Mouse (Mus musculus) midbrain, embryonic 13.5 days (tissue): ENCODE results near the gene Lhx3. TPM values are rescaled to one million over a fixed set of nuclear protein-coding genes. Genes with fewer than 3 reads are reported as not detected.

ENCODE experiments used
- ATAC-seq: fragments of 200-750 bp; cut with Nextera tagmentation; 2 replicates; pipeline ENCODE4 v1.8.0; 2017; ENCODE audit warnings: mild to moderate bottlenecking, moderate TSS enrichment, moderate library complexity
- H3K27ac ChIP-seq: fragments of 300-500 bp; sonication (generic); 2 replicates; pipeline ENCODE4 v1.5.1; 2015; ENCODE audit warnings: inconsistent platforms, mild to moderate bottlenecking, moderate library complexity
- H3K27me3 ChIP-seq: fragments of 300-500 bp; sonication (generic); 2 replicates; pipeline ENCODE4 v1.6.1; 2015; ENCODE audit warnings: mild to moderate bottlenecking, inconsistent platforms
- H3K36me3 ChIP-seq: fragments of 300-500 bp; sonication (generic); 2 replicates; pipeline ENCODE4 v1.6.1; 2015; ENCODE audit warnings: mild to moderate bottlenecking, inconsistent platforms
- H3K4me1 ChIP-seq: fragments of 300-500 bp; sonication (generic); replicated peaks from 2 replicates; pipeline ENCODE4 v1.6.1; 2015; ENCODE audit warnings: inconsistent platforms
- H3K4me2 ChIP-seq: fragments of 300-500 bp; sonication (generic); replicated peaks from 2 replicates; pipeline ENCODE4 v1.6.1; 2015; ENCODE audit warnings: moderate library complexity, mild to moderate bottlenecking, inconsistent platforms
- H3K4me3 ChIP-seq: fragments of 300-500 bp; sonication (generic); replicated peaks from 2 replicates; pipeline ENCODE4 v1.5.1; 2015; ENCODE audit warnings: mild to moderate bottlenecking, inconsistent platforms
- H3K9ac ChIP-seq: fragments of 300-500 bp; sonication (generic); replicated peaks from 2 replicates; pipeline ENCODE4 v1.6.1; 2015; ENCODE audit warnings: mild to moderate bottlenecking, inconsistent platforms
- H3K9me3 ChIP-seq: fragments of 300-500 bp; sonication (generic); 2 replicates; pipeline ENCODE4 v1.6.1; 2016; ENCODE audit warnings: mild to moderate bottlenecking, inconsistent platforms
- WGBS: fragments of 180-500 bp; shearing (Covaris S2); methylation state at CpG from one replicate; pipeline ENCODE4 v1.1.7; 2015; 5-methylcytosine and 5-hydroxymethylcytosine counted together
- polyA plus RNA-seq: library from polyadenylated mRNA; unstranded; fragments of >200 nt; fragmentation: Nextera tagmentation; extraction: Ambion mirVana; gene quantifications from 2 replicates; pipeline ENCODE4 v1.2.1, GENCODE M21; 2015

The Lhx3 gene
- polyA plus RNA-seq, 1 experiment from 2014 or later = 0.17 TPM

- no peak overlapping the region for H3K4me2 ChIP-seq
- 0 out of 2 replicates have a peak, but pooled peaks cover 7% of the 10 kb centered on the region for H3K36me3 ChIP-seq
- H3K4me3 ChIP-seq = no peak overlapping the region
- H3K9me3 ChIP-seq = no peaks in the 10 kb centered on the region
- no peak for ATAC-seq
- H3K27me3 ChIP-seq = no peaks in the 10 kb centered on the region
- 87% methylated on average over 3 of the region's 3 CpGs for WGBS
- H3K27ac ChIP-seq = no peak overlapping the region
- peaks cover 17% of the 10 kb centered on the region for H3K4me1 ChIP-seq
- H3K9ac ChIP-seq = no peak overlapping the region
Measured at GRCm38 (mm10) chr2:26231366-26231765, 23.3 kb upstream of the Lhx3 start.

DNA sequence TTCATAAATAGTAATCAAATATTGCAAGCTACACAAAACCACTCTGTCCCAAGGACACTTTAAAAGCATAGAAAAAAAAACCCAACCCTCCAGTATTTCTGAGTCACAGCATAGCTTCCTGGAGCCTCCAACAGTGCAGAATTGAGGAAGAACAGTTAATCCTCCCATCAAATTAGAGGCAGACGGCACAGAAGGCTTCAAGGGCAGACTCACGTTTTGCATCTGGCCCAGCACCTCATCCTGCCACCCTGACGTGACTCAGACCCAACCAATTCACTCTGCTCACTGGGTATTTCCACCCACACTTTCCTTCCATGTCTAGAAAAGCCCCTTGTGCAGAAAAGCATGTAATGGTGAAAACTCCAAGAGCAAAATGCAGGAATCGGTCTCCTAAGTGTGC, 22.2 kb upstream of the Lhx3 start:
- ATAC-seq = no peak
- Histone ChIP-seq H3K36me3 (peaks cover 17% of the 10 kb centered on the region; the same call in 1 of the 2 replicates), H3K9ac (no peak overlapping the region), H3K27me3 (no peaks in the 10 kb centered on the region), H3K9me3 (no peaks in the 10 kb centered on the region), H3K27ac (no peak overlapping the region), H3K4me1 (peaks cover 7% of the 10 kb centered on the region; the same call in 1 of the 2 replicates), H3K4me3 (no peak overlapping the region), H3K4me2 (no peak overlapping the region)
- 59% methylated on average over 4 of the region's 4 CpGs for WGBS

DNA sequence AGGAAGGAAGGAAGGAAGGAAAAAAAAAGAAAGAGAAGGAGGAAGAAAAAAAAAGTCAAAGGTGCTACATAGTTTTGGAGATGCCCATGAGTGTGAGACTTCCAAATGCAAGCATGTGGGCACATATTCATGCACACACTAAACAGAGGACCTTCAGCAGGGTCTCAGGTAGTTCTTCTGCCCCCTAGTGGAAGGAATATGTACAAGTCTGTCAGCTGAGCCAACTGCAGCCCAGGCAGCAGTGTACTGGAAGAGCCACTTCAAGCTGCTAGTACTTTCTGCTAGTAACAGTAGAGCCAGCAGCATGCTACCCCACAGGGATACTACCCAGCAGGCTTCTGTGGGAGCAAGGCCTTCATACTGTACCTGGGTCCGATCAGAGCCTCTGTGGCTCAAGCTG, 19.7 kb upstream of the Lhx3 start:
- Histone ChIP-seq H3K4me3 (no peak overlapping the region), H3K4me1 (no peaks in the 10 kb centered on the region), H3K9ac (no peak overlapping the region), H3K27ac (no peak overlapping the region), H3K36me3 (peaks cover 40% of the 10 kb centered on the region), H3K27me3 (no peaks in the 10 kb centered on the region), H3K9me3 (no peaks in the 10 kb centered on the region), H3K4me2 (no peak overlapping the region)
- ATAC-seq = peak; percentile 83
- WGBS = 54% methylated on average over 1 of the region's 1 CpGs

- no peaks in the 10 kb centered on the region for H3K4me1 ChIP-seq
- no peaks in the 10 kb centered on the region for H3K9me3 ChIP-seq
- H3K4me3 ChIP-seq = no peak overlapping the region
- ATAC-seq = no peak
- no peak overlapping the region for H3K27ac ChIP-seq
- peaks cover 63% of the 10 kb centered on the region for H3K36me3 ChIP-seq
- WGBS = 93% methylated on average over 4 of the region's 4 CpGs
- no peaks in the 10 kb centered on the region for H3K27me3 ChIP-seq
- H3K4me2 ChIP-seq = no peak overlapping the region
- no peak overlapping the region for H3K9ac ChIP-seq
Measured at GRCm38 (mm10) chr2:26225242-26225641, 17.2 kb upstream of the Lhx3 start.

DNA sequence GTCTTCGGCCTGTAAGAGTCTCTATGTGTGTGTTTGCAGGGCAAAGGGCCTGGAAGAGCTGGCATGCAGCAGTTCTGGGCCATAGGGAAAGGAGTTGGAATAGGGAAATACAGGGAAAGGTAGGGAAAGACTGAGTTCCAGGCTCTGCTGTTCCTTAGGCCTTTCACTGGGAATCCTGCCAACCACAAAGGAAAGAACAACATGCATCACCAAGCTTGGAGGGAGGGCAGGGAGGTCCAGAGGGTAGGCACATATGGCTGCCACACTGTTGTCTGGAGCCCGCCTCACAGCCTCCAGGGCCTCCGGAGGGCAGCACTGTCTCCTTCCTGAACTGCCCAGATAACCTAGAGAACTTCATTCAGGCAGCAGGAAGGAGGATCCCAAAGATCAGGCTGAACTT, 15.9 kb upstream of the Lhx3 start:
- H3K4me3 ChIP-seq = no peak overlapping the region
- H3K36me3 ChIP-seq = peaks cover 76% of the 10 kb centered on the region
- no peak overlapping the region for H3K4me2 ChIP-seq
- WGBS = 97% methylated on average over 3 of the region's 3 CpGs
- no peaks in the 10 kb centered on the region for H3K27me3 ChIP-seq
- H3K9me3 ChIP-seq = no peaks in the 10 kb centered on the region
- H3K4me1 ChIP-seq = no peaks in the 10 kb centered on the region
- ATAC-seq = no peak
- no peak overlapping the region for H3K9ac ChIP-seq
- no peak overlapping the region for H3K27ac ChIP-seq

GRCm38 (mm10) chr2:26214526-26214925, 6.4 kb upstream of the Lhx3 start:
- Histone ChIP-seq H3K27ac (no peak overlapping the region), H3K4me2 (no peak overlapping the region), H3K9me3 (no peaks in the 10 kb centered on the region; the same call in 1 of the 2 replicates), H3K9ac (no peak overlapping the region), H3K4me1 (no peaks in the 10 kb centered on the region; the same call in 1 of the 2 replicates), H3K4me3 (no peak overlapping the region), H3K27me3 (0 out of 2 replicates have a peak, but pooled peaks cover 1% of the 10 kb centered on the region), H3K36me3 (peaks cover 84% of the 10 kb centered on the region)
- 26% methylated on average over 3 of the region's 3 CpGs for WGBS
- no peak for ATAC-seq

GRCm38 (mm10) chr2:26209566-26209965, 1.5 kb upstream of the Lhx3 start:
- no peaks in the 10 kb centered on the region; the same call in 1 of the 2 replicates for H3K9me3 ChIP-seq
- H3K9ac ChIP-seq = no peak overlapping the region
- H3K4me2 ChIP-seq = no peak overlapping the region
- no peak overlapping the region for H3K4me3 ChIP-seq
- 74% methylated on average over 3 of the region's 3 CpGs for WGBS
- peaks cover 46% of the 10 kb centered on the region for H3K36me3 ChIP-seq
- H3K27ac ChIP-seq = no peak overlapping the region
- ATAC-seq = no peak
- peaks cover 47% of the 10 kb centered on the region for H3K27me3 ChIP-seq
- peaks cover 26% of the 10 kb centered on the region for H3K4me1 ChIP-seq

GRCm38 (mm10) chr2:26207559-26207958, 530 bp downstream of the Lhx3 start:
- Histone ChIP-seq H3K27ac (no peak overlapping the region), H3K27me3 (peaks cover 67% of the 10 kb centered on the region), H3K4me2 (no peak overlapping the region), H3K4me3 (no peak overlapping the region), H3K4me1 (peaks cover 32% of the 10 kb centered on the region), H3K9ac (no peak overlapping the region), H3K9me3 (no peaks in the 10 kb centered on the region; the same call in 1 of the 2 replicates), H3K36me3 (peaks cover 33% of the 10 kb centered on the region)
- ATAC-seq = peak; percentile 43
- under 1% methylated on average over 9 of the region's 9 CpGs for WGBS

DNA sequence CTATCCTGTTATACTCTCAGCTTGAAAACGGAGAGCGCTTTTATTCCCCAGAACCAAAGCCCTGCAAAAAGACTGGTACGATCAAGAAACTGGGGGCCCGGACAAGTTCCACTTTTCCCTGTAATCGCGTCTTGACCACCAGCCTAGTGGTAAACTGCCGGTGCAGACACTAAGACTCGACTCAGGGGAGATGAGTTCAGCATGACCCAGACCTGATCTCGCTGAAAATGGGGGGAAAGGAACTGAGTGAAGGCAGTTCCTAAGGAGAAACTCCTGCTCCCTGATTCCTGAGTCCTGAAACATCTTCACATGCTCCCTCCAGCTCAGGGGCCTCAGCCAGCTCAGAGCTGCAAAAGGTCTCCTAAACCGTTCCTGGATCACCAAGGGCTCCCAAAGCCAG, 2.3 kb downstream of the Lhx3 start:
- H3K27ac ChIP-seq = no peak overlapping the region
- H3K4me1 ChIP-seq = peaks cover 41% of the 10 kb centered on the region
- WGBS = 9% methylated on average over 10 of the region's 10 CpGs
- no peaks in the 10 kb centered on the region; the same call in 1 of the 2 replicates for H3K9me3 ChIP-seq
- ATAC-seq = no peak
- H3K36me3 ChIP-seq = peaks cover 15% of the 10 kb centered on the region
- no peak overlapping the region for H3K4me3 ChIP-seq
- H3K27me3 ChIP-seq = peaks cover 85% of the 10 kb centered on the region
- no peak overlapping the region for H3K9ac ChIP-seq
- no peak overlapping the region for H3K4me2 ChIP-seq

GRCm38 (mm10) chr2:26205126-26205525, 3.0 kb downstream of the Lhx3 start:
- 3% methylated on average over 16 of the region's 16 CpGs for WGBS
- Histone ChIP-seq H3K36me3 (peaks cover 9% of the 10 kb centered on the region), H3K4me2 (no peak overlapping the region), H3K4me3 (no peak overlapping the region), H3K9me3 (no peaks in the 10 kb centered on the region), H3K27ac (no peak overlapping the region), H3K4me1 (peaks cover 41% of the 10 kb centered on the region), H3K27me3 (peaks cover 91% of the 10 kb centered on the region), H3K9ac (no peak overlapping the region)
- ATAC-seq = no peak

GRCm38 (mm10) chr2:26202849-26203475, 5.1 kb downstream of the Lhx3 start:
- no peaks in the 10 kb centered on the region for H3K9me3 ChIP-seq
- H3K9ac ChIP-seq = no peak overlapping the region
- peaks cover 46% of the 10 kb centered on the region for H3K4me1 ChIP-seq
- peak overlapping the region; percentile 45; the same call in 1 of the 2 replicates for H3K4me2 ChIP-seq
- WGBS = under 1% methylated on average over 36 of the region's 36 CpGs
- no peak overlapping the region for H3K27ac ChIP-seq
- no peaks in the 10 kb centered on the region for H3K36me3 ChIP-seq
- no peak for ATAC-seq
- peak overlapping the region; percentile 20; the same call in 1 of the 2 replicates for H3K4me3 ChIP-seq
- H3K27me3 ChIP-seq = peaks cover 100% of the 10 kb centered on the region

DNA sequence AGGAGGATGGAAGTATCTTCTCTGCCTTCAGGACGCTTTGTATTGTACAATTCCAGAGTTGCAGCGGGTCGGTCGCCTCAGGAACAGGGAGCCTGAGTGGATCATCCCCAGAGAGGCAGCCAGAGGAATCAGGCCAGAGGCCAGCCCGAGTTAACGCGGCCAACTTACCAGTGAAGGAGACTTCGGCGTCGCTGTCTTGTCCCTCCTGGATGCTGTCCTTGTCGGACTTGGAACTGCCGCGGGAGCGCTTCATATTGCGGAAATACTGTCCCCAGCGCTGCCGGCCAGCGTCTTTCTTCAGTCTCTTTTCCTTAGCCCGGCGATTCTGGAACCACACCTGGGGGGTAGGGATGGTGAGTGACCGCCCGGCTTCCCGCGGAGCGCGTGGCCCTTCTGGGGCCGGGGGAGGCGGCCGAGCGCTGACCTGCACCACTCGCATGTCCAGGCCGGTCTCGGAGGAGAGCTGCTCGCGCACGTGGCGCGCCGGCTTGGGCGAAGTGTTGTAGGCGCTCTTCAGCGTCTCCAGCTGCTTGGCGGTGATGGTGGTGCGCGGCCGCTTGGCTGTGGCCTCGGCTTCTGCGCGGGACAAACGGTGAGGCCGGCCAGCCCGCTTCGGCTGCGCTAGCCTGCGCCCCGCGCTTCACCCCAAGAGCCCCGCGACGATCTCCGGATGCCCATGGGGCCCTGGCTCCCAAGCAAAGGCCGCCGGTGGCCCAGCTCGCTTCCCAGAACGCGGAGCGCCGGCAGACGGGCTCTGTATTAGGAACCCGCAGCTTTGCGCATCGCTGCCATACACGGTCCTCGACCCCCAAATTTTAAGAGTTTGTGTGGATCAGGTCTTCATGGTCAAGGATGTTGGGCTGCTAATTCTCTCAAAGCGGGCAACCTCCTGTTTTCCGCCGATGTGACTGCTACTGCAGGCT, 5.9 kb downstream of the Lhx3 start:
- peaks cover 100% of the 10 kb centered on the region for H3K27me3 ChIP-seq
- no peaks in the 10 kb centered on the region for H3K9me3 ChIP-seq
- H3K4me3 ChIP-seq = peak overlapping the region; percentile 20
- peak overlapping the region; percentile 45 for H3K4me2 ChIP-seq
- H3K27ac ChIP-seq = no peak overlapping the region
- peak overlapping the region; percentile 23; the same call in 1 of the 2 replicates for H3K9ac ChIP-seq
- no peak for ATAC-seq
- H3K4me1 ChIP-seq = peaks cover 46% of the 10 kb centered on the region
- WGBS = 1% methylated on average over 77 of the region's 77 CpGs
- H3K36me3 ChIP-seq = no peaks in the 10 kb centered on the region
